Mouse (Mus musculus) forebrain, postnatal 0 days (tissue): Measurements from ENCODE around the gene Prdm16. TPM values are rescaled to one million over a fixed set of nuclear protein-coding genes. Genes with fewer than 3 reads are reported as not detected.

Experiments
- ATAC-seq: fragments of 200-750 bp; cut with Nextera tagmentation; 2 replicates; pipeline ENCODE4 v1.8.0; 2017; ENCODE audit warnings: mild to moderate bottlenecking, moderate library complexity
- DNase-seq: peaks from one replicate; pipeline ENCODE4 v3.0.0-alpha.2; 2015
- H3K27ac ChIP-seq: fragments of 300-500 bp; sonication (generic); 2 replicates; pipeline ENCODE4 v1.5.1; 2014; ENCODE audit warnings: low read depth, mild to moderate bottlenecking, antibody characterized with exemption, low read length, moderate library complexity, mixed read lengths
- H3K27me3 ChIP-seq: fragments of 300-500 bp; sonication (generic); 2 replicates; pipeline ENCODE4 v1.6.1; 2014; ENCODE audit warnings: mild to moderate bottlenecking, low read length, mixed read lengths; ENCODE audit not compliant: insufficient read depth
- H3K36me3 ChIP-seq: fragments of 300-500 bp; sonication (generic); 2 replicates; pipeline ENCODE4 v1.6.1; 2014; ENCODE audit warnings: mild to moderate bottlenecking, moderate library complexity; ENCODE audit not compliant: insufficient read depth
- H3K4me1 ChIP-seq: fragments of 300-500 bp; sonication (generic); 2 replicates; pipeline ENCODE4 v1.6.1; 2014; ENCODE audit warnings: antibody characterized with exemption; ENCODE audit not compliant: insufficient read depth
- H3K4me2 ChIP-seq: fragments of 300-500 bp; sonication (generic); 2 replicates; pipeline ENCODE4 v1.6.1; 2014; ENCODE audit warnings: low read depth, mild to moderate bottlenecking, moderate library complexity
- H3K4me3 ChIP-seq: fragments of 300-500 bp; sonication (generic); 2 replicates; pipeline ENCODE4 v1.5.1; 2014; ENCODE audit warnings: low read depth, low read length, mixed read lengths
- H3K9ac ChIP-seq: fragments of 300-500 bp; sonication (generic); 2 replicates; pipeline ENCODE4 v1.6.1; 2014; ENCODE audit warnings: mild to moderate bottlenecking
- H3K9me3 ChIP-seq: fragments of 300-500 bp; sonication (generic); 2 replicates; pipeline ENCODE4 v1.6.1; 2016; ENCODE audit warnings: low read length
- CTCF ChIP-seq: sonication (generic); IDR thresholded peaks from 2 replicates; pipeline ENCODE4 v1.5.1; 2016; ENCODE audit warnings: antibody characterized with exemption, control low read depth, low read depth
- WGBS: fragments of 180-500 bp; shearing (Covaris S2); extraction: QIAGEN DNeasy Blood & Tissue Kit; methylation state at CpG from one replicate; pipeline ENCODE4 v1.1.7; 2014; 5-methylcytosine and 5-hydroxymethylcytosine counted together
- polyA plus RNA-seq: library from polyadenylated mRNA; unstranded; fragments of >200 nt; fragmentation: Nextera tagmentation; extraction: Ambion mirVana; gene quantifications from 2 replicates; pipeline ENCODE4 v1.2.1, GENCODE M21; 2015
- total RNA-seq: library from RNA; depleted of rRNA; stranded (reverse); fragments of >200 nt; gene quantifications from 2 replicates; pipeline ENCODE4 v1.2.3, GENCODE M21; 2014

Gene Prdm16
- total and polyA plus RNA-seq, 2 experiments from 2014 or later = 10.7 to 16.3 TPM

DNA sequence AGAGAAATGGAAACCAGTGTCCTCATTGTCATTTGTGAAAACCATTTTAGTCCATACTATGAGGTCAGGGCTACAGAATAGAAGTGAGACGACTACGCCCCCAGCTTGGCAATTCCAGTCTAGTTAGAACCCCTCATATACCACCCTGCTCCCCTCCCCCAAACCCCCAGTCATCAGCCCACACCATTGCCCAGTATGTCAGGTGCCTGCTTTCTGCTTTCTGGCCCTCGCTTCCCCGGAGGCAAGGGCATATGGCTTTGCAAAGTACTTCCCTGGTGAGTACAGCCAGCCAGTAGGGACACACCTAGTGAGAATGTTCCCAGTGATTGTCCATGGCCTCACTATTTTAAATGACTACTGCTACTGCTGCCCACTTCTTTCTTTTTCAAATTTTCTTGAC lies 37.3 kb upstream of the Prdm16 start:
- 80% methylated on average over 4 of the region's 4 CpGs for WGBS
- Histone ChIP-seq H3K27ac (no peak overlapping the region), H3K27me3 (no peaks in the 10 kb centered on the region), H3K4me1 (peaks cover 8% of the 10 kb centered on the region; the same call in 1 of the 2 replicates), H3K9me3 (no peaks in the 10 kb centered on the region), H3K4me3 (no peak overlapping the region), H3K4me2 (no peak overlapping the region), H3K9ac (no peak overlapping the region), H3K36me3 (no peaks in the 10 kb centered on the region)
- DNase-seq = no peak
- TF ChIP-seq CTCF = no peak
- no peak for ATAC-seq

DNA sequence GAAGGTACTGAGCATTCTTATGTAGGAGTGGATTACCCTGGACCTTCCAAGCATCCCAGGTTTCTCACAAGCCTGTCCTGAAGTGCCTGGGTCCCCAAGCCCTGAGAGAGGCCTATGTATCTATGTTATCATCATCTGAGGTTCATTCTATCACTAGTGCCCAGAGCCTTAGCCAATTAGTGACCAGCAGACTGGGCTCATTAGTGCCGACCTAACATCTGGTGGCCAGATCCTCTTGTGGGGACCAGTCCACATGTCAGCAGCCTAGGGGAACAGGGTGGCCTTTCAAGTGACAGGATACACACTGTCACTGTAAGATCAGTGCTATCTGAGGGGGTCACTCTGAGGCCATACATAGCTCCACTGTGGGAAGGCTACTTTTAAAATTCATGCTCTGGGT lies 35.4 kb upstream of the Prdm16 start:
- TF ChIP-seq CTCF = no peak
- Histone ChIP-seq H3K27me3 (no peaks in the 10 kb centered on the region), H3K9me3 (no peaks in the 10 kb centered on the region), H3K9ac (no peak overlapping the region), H3K4me2 (no peak overlapping the region), H3K36me3 (no peaks in the 10 kb centered on the region), H3K27ac (no peak overlapping the region), H3K4me1 (peaks cover 8% of the 10 kb centered on the region; the same call in 1 of the 2 replicates), H3K4me3 (no peak overlapping the region)
- 63% methylated on average over 1 of the region's 1 CpGs for WGBS
- DNase-seq (no peak), ATAC-seq (no peak)

DNA sequence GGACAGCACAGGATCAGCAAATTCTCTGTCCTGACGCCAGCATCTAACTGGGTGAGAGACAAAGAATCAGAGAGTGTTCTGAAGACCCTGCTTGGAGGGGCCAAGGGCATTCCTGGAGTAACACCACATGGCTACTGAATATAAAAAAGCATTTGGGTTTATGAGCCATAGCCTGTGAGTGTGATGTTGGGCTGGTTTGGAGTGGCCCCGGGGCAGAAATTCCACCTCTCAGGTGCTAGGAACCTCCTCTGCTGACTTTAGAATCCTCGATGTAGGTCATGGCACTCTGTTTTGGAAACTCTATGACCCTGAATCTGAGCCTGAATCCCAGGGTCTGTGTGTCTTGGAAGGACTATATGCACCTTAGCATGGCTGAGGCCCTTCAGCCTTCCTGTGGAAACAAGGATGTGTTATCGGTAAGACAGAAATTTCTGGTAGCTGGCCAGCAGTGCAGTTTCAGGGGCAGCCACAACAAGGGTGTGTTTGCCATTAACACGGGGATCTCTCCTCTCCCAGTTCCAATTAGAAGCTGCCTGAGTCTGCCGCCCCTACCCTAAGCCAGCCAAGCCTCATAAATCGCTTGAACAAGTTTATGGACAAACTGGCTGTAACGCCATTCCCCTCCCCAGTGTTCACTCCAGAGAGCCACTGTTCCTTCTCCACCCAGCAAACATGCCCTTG lies 34.7 kb upstream of the Prdm16 start:
- Histone ChIP-seq H3K27ac (no peak overlapping the region), H3K4me2 (no peak overlapping the region), H3K4me1 (peaks cover 8% of the 10 kb centered on the region; the same call in 1 of the 2 replicates), H3K9ac (no peak overlapping the region), H3K36me3 (no peaks in the 10 kb centered on the region), H3K27me3 (no peaks in the 10 kb centered on the region), H3K9me3 (no peaks in the 10 kb centered on the region), H3K4me3 (no peak overlapping the region)
- TF ChIP-seq CTCF = no peak
- 66% methylated on average over 8 of the region's 8 CpGs for WGBS
- DNase-seq (no peak), ATAC-seq (no peak)

DNA sequence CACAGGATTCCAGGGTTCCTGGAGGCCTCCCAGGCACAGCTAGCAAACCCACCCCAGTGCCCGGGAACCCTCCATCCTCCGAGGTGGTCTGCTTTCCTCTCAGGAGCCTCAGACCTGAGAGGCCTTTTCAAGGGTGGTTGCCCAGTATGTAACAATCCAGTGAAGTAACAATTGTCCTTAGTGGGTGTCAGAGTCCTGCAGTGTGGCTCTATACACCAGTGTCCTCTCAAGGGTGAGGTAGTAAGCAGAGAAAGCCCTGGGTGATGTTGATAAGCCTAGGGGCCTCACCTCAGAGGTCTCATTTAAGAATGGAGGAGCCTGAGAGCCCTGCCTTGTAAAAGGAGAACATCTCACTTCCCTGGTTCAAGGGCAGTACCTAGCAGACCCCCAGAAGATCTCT lies 31.1 kb upstream of the Prdm16 start, which contains the start of gene Actrt2:
Gene Actrt2 (minus strand): TSS at position 101 of the 400 bp plus-strand sequence.
- no peaks in the 10 kb centered on the region for H3K4me1 ChIP-seq
- no peak within 1 kb of the TSS for H3K9ac ChIP-seq
- no peak within 1 kb of the TSS for H3K4me2 ChIP-seq
- H3K36me3 ChIP-seq = no peaks in the 10 kb centered on the region
- no peak within 1 kb of the TSS for H3K4me3 ChIP-seq
- 94% methylated on average over 2 of the region's 2 CpGs for WGBS
- ATAC-seq (no peak), DNase-seq (no peak)
- H3K27ac ChIP-seq = no peak within 1 kb of the TSS
- no peak for TF ChIP-seq CTCF
- H3K27me3 ChIP-seq = no peaks in the 10 kb centered on the region
- H3K9me3 ChIP-seq = no peaks in the 10 kb centered on the region

DNA sequence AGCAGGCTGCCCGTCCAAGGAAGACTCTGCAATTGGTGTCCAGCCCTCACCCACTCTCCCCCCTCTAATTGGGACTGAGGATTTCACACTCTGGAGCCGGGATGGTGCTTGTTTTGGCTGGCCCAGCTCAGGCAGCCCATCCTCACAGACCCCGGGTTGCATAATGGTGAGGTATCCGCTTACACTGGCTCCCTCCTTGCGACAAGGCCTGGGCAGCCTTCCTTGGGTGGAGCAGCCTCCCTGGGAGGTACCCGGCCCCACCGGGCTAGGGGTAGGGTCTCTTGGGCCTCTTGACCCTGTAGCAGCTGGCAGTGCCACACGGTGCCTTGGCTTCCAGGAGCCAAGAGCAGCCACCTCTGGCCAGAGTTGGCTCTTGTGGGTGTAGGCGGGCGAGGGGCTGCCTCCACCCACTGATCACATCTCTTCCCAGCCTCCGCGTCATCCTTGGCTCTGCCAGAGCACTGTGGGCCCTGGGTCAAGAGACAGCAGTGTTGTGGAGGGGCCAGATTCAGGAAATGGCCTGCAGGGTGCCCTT lies 26.1 kb upstream of the Prdm16 start:
- H3K27ac ChIP-seq = no peak overlapping the region
- H3K4me3 ChIP-seq = no peak overlapping the region
- no peaks in the 10 kb centered on the region for H3K9me3 ChIP-seq
- no peak for TF ChIP-seq CTCF
- no peaks in the 10 kb centered on the region for H3K27me3 ChIP-seq
- no peak overlapping the region for H3K9ac ChIP-seq
- H3K4me2 ChIP-seq = no peak overlapping the region
- no peak for DNase-seq
- H3K4me1 ChIP-seq = no peaks in the 10 kb centered on the region
- no peaks in the 10 kb centered on the region for H3K36me3 ChIP-seq
- no peak for ATAC-seq
- 67% methylated on average over 12 of the region's 12 CpGs for WGBS

DNA sequence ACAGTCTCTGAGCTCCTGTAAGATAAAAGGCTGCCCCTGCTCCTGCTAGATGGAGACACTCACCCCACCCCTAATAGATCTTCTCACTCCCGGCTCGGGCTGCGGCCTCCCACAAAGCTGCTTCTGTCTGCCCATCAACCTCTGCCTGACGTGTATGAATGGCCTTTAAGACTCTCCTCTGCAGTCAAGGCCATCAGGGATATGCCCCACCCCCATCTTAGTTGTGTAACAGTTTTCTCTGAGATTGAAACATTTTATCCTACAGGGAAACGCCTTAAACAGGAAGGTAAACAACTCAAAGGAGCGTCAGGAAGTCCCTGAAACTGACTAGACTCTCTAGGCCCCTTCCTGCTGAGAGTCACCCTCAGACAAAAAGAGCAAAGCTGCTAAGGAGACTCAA lies 24.6 kb upstream of the Prdm16 start:
- WGBS = 59% methylated on average over 6 of the region's 6 CpGs

DNA sequence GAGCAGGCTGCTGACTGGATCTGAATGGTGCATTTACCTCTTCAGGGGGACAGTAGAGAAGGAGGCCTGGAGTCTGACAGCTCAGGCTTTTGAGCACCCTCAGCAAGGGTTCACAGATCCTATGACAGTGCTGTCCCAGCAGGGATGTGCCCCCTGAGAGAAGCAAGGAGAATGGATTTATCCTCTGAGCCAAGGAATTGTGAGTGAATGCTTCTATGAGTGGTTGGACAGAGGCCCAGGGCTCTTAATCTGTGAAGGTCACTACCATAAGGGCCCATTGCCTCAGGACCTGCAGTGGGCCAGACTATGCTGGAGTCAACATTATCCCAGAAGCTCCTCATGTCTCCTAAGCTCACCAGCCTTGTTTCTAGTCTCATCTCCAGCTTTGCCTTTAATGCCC lies 23.4 kb upstream of the Prdm16 start:
- Histone ChIP-seq H3K9ac (no peak overlapping the region), H3K36me3 (no peaks in the 10 kb centered on the region), H3K4me3 (no peak overlapping the region), H3K9me3 (no peaks in the 10 kb centered on the region), H3K4me2 (no peak overlapping the region), H3K4me1 (no peaks in the 10 kb centered on the region), H3K27ac (no peak overlapping the region), H3K27me3 (no peaks in the 10 kb centered on the region)
- DNase-seq = no peak
- no peak for TF ChIP-seq CTCF
- ATAC-seq = no peak

More for the DNA sequence above, 24.6 kb upstream of the Prdm16 start:
- Histone ChIP-seq H3K36me3 (no peaks in the 10 kb centered on the region), H3K4me3 (no peak overlapping the region), H3K9ac (no peak overlapping the region), H3K9me3 (no peaks in the 10 kb centered on the region), H3K4me2 (no peak overlapping the region), H3K27me3 (no peaks in the 10 kb centered on the region), H3K27ac (no peak overlapping the region), H3K4me1 (no peaks in the 10 kb centered on the region)
- no peak for ATAC-seq
- no peak for TF ChIP-seq CTCF
- DNase-seq = no peak
